Mouse (Mus musculus): ENCODE measurements around the gene B4galt5. TPM values are rescaled to one million over a fixed set of nuclear protein-coding genes. Genes with fewer than 3 reads are reported as not detected.
"Not testable (repeated sequence)": the region's sequence is repeated elsewhere in the genome, so short reads cannot be mapped to it uniquely, and the experiment has no call there.

Gene B4galt5
- 100 to 1,000 TPM in 1 of 2 experiments, 10 to 100 TPM in 1; 93.7 to 153 TPM for total RNA-seq (2021)
- long read RNA-seq, experiment 1, full-length matches to known transcripts = 3 of 38 reads
- long read RNA-seq, experiment 1, partial matches to known transcripts = 3 of 38 reads
- long read RNA-seq, experiment 1, other reads (novel, unspliced or antisense) = 32 of 38 reads
- long read RNA-seq, experiment 2, full-length matches to known transcripts = 3 of 10 reads
- long read RNA-seq, experiment 2, partial matches to known transcripts = 0 of 10 reads
- long read RNA-seq, experiment 2, other reads (novel, unspliced or antisense) = 7 of 10 reads

DNA sequence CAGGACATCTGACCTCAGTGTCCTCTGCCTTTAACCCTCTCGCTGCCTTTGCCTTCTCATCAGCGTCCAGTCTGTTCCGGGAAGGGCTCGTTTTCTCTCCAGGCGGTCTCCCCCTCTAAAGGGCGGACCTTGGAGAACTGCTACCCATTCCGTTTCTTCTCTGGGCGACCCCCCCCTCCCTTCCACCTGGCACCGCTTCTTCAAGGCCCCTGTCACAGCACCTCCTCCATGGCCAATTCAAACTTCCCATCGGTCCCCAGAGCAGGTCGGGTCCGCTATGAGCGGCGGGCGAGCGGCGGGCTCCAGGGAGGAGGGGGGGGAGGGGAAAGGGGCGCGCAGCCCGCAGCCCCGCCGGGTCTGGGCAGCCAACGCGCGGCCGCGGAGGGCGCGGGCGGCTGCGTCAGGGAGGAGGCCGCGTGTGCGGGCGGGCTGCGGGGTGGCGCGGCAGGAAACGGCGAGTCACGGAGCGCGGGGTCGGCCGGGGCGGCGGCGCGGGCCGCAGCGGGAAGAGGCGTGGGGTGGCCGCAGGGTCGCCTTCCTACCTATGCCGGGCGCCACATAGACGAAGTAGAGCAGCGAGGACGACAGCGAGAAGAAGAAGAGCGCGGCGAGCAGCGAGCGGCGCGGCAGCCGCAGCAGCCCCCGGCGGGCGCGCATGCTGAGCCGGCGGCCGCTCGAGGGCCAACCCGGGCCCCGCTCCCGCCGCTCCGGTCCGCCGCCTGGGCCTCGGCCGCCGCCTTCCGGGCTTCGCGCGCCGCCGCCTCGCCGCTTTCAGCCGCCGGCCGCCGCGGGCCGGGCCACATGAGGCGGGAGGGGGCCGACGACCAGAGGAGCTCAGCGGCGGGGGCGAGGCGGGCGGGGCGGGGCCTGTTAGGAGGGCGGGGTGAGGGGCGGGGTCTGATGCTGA is at the start of gene B4galt5:
B4galt5 (minus strand) TSS at position 808 of the 907 bp plus-strand sequence.
- peak in 1 of 2 experiments; percentile 54 for DNase-seq

DNA sequence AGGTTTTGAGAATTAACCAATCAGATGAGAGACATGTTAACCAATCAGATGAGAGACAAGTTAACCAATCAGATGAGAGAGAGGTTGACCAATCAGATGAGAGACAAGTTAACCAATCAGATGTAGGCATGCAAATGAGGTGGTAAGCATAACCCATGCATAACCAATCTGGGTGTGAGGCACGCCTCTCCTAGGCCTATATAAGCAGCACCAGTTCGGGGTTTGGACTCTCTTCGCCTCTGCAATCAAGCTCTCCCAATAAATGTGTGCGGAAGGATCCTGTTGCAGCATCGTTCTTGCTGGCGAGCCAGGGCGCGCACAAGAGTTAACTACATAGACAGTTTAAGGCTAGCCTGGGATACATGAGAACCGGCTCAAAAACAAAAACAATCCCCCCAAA is 47.4 kb upstream of the B4galt5 start:
- not testable (repeated sequence) for DNase-seq

DNA sequence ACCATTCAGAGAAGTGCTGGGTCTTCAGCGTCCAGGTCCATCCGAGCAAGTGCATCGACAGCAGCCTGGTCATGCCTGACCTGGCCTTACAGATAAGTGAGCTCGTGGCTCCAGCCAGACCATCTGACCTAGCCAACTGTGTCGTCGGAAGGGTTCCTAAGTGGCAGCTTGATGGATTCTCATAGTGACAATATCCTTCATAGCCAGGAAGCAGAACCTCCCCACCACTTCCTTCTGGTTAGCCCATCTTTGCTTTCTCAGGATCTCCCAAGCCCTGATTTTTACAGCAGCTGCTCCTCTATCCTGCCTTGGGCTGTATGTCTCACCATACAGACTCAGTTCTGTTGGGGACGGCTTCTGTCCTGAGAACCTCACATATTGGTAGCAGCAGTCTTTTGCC is 45.4 kb upstream of the B4galt5 start:
- DNase-seq = no peak

DNA sequence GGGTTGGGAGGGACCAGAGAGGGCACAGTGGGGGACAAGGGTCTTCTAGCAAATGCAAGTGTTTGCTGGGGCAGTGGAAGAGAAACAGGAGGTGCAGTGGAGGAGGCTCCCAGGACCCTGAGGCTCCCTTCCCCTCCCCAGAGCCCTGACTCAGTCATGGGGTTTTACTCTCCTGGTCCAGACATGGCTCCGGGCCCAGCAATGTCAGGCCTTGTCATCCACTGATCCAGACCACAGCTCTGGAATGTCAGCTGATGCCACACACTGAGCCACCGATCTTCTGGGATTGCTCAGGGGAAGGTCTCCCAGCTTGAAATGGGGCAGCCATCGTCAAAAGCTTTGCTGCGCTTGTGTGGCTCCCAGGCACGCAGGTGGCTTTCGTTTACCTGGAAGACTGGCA is 38.0 kb upstream of the B4galt5 start:
- DNase-seq = peak in 1 of 2 experiments; percentile 55

DNA sequence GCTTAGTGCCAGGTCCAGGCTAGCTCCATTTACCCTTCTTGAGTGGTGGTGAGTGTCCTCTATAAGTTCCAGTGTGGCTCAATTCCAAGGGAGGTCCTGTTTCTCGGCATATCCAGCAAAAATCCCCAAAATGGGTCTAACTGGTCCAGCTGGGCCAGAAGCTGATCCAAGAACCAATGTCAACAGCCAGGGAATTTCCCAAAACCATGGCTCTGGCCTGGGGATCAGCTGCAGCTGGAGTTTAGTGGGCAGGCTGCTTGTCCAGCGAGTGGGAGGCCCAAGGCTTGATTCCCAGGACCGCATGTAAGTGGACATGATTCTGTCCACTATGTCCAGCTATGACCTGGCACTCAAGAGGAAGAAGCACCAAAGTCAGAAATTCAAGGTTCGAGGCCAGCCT is 37.5 kb upstream of the B4galt5 start:
- DNase-seq = no peak

DNA sequence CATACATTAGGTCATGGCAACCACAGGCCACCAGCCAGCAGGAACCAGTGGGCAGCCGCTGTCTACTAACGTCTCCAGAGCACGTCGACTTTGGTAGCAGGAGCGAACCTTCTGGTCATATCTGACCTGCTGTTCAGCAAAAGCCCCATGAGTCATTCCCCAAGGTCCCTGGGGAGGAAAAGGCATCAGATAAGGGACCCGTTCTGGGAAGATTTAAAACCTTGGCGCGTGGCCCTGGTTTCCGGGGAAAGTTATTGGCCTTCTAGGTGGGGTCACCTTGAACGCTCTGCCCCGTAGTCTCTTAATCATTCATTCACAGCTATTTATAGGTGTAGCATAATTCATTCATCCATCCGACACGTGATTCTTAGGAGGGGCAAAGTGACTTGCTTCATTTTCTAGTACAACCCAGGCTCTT is 34.7 kb upstream of the B4galt5 start:
- peak; percentile 96 to 97 for DNase-seq

DNA sequence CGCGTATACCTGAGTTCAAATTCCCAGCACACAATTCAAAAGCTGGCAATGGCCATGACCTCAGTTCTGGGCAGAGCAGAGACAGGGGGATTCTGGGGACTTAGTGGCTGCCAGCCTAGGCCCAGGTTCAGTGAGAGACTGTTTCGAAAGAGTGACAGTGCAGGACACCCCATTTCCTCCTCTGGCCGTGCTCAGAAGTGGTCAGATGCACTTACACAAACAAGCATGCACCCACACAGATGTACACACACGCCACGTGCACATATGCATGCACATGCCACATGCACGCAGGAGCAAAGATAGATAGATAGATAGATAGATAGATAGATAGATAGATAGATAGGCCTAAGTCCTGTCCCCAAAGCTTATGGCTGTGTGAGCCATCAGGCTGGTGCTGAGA is 33.4 kb upstream of the B4galt5 start:
- DNase-seq = no peak

DNA sequence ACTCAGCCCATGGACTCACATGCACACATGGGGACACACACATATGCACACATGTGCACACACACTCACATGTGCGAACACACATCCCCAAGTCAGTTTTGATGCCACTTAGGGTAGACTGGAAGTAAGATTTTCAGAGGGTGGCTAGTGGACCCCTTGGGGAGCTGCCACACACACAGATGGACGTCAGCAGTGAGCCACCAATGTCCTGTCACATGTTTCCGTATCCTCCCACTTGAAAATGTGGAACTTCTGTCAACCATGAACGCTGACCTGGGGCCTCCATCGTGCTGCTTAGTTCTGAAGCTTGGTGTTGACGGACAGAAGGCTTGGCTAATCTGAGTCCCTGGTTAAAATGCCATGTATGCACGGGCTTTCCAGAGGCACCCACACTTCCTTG is 32.6 kb upstream of the B4galt5 start:
- no peak for DNase-seq

DNA sequence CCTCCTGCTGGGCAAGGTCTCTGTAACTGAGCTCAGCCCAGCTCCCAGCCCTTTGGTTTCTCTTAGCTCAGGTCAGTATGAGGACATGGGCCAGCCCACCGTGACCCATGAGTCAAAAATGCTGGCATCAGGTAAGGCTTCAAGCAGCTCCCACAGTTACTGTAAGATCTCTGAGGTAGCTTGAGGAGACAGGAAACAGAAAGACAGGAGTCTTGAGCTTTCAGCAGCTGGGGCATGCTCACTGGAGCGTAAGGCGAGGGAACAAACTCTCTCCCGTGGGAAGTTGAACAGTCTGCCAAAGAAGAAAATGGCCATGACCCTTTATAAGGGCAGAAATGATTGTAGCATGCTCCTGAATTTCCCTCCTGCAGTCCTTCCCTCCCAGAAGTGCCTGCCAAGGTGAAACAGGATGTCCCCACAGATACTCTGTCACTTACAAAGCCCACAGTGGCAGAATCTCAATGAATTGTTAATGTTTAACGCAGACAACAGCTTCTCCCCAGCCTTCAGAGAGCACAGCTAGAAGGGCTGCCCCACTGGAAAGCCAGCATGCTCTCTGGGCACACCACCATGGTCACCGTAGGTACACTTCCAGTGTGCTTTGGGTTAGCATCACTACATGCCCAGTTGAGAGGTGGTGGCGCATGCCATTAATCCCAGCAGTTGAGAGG is 31.8 kb upstream of the B4galt5 start:
- peak in 1 of 2 experiments; percentile 39 for DNase-seq

DNA sequence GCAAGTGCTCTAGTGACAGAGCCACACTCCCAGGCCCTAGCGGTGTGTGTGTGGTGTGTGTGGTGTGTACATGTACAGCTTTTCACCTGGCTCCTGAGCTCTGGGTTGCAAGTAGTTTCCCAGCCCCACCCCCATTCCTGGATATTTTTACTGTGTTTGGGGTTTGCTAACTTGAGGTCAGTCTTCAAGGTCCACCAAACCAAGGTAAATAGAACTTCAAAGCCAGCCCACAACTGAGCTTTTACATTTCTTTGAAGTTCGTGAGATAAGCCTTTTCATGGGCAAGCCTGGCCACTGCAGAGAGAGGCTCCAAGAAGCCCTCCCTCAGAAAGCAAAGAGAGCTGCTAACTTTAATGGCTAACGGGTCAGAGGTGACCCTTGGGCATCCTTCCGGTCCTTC is 30.0 kb upstream of the B4galt5 start:
- peak; percentile 45 to 67 for DNase-seq

DNA sequence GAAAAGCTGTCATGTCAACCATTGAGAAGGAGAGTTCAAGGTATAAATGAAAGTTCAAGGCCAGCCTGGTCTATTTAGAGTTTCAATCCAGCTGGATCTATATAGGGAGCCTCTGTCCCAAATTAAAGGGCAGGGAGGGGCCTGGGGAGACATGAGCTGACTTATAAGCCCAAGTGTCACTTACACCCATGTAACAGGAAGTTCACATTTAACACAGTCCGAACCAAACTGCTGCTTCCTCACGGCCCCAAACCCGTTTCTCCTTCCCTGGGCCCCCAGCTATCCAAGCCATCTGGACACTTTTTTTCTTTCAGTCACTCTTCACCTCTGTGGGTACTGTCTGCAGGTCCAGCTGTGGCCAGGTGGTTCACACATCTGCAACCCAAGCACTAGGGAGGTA is 28.7 kb upstream of the B4galt5 start:
- DNase-seq = no peak

DNA sequence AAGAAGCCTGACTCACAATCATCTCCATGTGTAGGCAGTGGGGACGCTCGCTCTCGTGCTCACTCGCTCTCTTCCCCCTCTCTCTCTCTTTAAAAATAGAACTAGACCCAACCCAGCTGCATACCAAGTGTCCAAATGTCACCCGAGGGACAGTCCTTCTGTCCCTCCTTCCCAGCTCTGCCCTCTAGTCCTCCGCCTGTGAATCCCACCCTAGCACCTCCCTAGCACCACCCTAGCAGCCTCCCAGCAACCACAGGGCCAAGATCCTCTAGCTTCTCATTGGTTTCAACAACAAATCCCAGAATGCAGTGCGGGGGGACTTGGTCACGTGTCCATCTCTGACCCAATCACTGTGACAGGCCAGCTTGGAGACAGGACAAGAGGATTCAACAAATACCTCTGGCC is 27.2 kb upstream of the B4galt5 start:
- peak in 1 of 2 experiments; percentile 47 for DNase-seq

DNA sequence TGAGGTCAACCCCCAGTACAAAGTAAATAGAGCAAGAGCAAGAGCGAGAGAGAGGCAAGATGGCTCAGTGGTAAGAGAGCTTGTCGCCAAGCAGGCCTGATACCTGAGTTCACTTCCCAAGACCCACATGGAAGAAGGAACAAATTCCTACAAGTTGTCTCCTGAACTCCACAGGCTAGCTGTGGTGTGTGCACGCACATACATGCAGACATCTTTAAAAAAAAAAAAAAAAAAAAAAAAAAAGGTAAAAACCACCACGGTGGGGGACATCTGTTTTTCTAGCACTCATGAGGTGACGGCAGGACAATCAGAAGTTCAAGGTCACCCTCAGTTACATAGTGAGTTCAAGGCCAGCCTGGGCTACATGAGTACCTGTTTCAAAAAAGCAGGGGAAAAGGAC is 26.7 kb upstream of the B4galt5 start:
- DNase-seq = no peak

DNA sequence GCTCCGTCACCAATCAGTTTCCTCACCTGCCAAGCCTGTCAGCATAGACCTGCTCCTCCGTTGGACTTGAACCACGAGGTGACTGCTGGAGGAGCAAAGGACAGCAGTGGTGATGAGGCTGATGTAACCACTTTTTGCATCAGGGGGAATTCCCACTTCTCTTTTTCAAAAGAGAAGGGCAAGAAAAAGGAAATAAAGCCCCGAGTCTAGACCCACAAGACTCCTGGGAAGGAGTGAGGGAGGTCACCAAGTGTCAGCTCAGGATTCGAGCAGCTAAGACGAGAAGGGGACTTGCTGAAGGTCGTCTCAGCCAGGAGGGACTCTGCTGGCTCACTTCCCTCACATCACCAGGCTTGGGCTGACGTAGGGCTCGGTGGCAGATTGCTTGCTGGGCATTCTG is 26.2 kb upstream of the B4galt5 start:
- DNase-seq = no peak

DNA sequence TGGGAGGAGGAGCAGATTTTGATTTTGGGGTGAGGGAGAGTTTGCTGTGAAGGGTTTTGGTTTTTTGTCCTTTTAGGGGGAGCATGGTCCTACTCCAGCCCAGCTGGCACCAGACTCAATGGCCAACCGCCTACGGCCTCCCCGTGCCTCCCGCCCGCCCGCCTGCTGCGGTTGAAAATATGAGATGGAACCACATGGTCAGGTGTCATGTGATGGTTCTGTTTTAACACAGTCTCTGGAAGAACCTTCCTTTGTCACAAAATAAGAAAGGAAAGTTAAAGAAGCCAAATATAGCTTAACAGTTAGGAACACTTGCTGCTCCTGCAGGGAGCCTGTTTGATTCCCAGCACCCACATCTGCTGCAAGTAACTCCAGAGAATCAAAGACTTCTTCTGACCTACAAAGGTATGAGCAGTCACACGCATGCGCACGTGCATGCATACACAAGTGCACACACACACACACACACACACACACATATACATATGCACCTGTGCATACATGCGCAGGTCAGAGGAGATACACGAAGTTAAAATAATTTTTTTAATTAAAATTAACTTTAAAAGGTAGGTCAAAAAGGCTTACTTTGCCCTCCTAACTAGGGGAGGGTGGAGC is 25.3 kb upstream of the B4galt5 start:
- DNase-seq = no peak

DNA sequence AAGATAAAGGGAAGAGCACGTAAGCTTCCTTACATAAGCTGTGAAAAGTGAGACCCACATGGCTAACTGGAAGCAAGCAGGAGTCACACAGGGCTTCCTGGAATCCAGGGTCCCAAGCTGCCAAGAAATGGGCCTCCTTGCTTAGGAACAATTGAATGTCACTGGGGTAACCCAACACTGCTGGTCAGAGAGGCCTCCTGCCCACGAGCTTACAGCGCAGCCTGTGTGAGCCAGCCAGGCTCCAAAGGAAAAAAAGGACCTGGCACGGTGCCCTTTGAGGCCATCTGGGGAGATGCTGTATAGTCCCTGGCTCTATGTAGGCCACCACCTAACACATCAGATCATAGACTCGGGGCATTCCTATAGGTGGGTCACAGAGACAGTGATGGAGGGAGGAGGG is 24.3 kb upstream of the B4galt5 start:
- peak; percentile 67 to 71 for DNase-seq

DNA sequence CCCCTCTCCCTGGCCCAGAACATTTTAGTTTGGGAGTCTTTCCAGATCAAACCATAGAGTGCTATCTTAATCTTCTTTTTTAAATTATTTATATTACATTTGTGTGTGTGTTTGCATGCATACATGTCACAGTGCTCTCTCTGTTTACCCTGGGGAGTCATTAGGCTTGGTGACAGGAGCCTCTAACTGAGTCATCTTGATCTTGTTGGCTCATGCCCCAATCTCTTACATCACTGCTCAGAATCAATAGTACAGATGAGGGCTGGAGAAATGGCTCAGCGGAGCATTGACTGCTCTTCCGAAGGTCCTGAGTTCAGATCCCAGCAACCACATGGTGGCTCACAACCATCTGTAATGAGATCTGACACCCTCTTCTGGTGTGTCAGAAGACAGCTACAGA is 22.5 kb upstream of the B4galt5 start:
- DNase-seq = peak in 1 of 2 experiments; percentile 53

DNA sequence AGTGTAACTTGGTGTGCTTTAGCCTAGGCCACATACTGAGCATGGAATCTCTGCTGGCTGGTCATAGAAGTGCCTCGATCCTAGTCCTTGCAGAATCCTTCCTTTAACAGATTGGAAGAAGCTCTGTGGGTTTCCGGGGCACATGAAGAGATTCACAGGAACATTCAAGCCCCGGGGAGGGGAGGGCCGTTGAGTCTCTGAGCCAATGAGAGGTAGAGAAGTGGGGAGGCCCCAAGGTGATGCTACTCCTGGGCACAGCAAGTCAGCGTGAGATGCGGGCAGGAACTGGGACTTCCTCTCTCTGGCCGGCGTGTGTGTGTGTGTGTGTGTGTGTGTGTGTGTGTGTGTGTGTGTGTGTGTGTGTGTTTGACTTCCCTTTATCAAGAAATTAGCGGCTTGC is 19.3 kb upstream of the B4galt5 start:
- DNase-seq = no peak

DNA sequence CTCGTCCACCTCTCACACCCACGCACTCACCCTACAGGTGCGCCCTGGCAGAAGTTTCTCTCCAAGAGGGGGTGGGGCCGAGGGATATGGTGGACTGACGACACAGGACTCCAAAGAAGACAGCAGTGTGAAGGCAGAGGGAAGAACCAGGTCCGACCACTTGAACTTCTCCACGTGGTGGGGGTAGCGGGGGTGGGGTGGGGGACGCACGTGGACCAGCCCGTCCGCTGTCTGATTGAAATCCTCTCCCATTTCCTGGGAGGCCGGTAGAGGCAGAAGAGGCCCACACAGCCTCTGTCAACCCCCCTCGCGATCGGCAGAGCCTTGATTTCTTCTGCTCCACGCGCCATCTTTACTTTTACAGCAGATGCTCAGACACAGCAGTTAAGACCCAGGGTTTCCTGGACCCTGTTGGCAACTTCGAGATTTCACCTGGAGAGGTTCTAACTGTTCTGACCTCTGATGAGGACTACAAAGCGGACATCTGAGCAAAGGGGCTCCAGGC is 18.8 kb upstream of the B4galt5 start:
- no peak for DNase-seq

DNA sequence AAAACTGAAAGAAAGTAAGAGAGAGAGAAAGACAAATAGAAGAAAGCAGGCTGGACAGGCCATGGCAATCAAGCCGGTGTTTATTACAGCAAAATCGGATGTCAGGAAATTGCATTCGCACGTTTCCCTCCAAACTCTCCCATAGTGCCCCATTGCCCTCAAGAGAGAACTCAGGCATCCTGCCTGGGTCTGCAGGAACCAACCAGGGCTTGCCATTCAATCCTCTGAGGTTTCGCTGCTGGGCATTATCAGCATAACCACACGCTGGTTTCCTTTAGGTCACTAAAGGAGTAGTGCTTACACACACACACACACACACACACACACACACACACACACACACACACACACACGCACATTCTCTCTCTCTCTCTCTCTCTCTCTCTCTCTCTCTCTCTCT is 18.3 kb upstream of the B4galt5 start:
- DNase-seq = no peak

DNA sequence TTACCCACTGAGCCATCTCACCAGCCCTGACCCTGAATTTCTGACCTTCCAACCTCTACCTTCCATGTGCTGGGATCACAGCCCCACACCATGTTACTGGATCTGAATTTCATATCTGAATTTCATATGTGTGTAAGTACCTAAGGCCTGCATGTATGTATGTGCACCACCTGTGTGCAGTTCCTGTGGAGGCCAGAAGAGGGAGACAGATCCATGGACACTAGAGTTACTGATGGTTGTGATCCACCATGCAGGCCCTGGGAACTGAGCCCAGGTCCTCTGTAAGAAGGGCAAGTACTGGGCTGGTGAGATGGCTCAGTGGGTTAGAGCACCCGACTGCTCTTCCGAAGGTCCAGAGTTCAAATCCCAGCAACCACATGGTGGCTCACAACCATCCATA is 16.1 kb upstream of the B4galt5 start:
- DNase-seq = no peak

All from adrenal gland, postnatal 36 days (tissue).